Mouse (Mus musculus) neural tube, embryonic 10.5 days (tissue): ENCODE measurements at regions not wholly inside any gene's neighbourhood (a gene's known extent, or its start where the extent isn't known, plus 50 kb on each side); places are given as distances from the start of the nearest gene placed in this dataset.

ENCODE experiments used
- DNase-seq: peaks from one replicate; pipeline ENCODE4 v3.0.0-alpha.2; 2017; ENCODE audit warnings: low spot score; ENCODE audit errors: extremely low spot score

DNA sequence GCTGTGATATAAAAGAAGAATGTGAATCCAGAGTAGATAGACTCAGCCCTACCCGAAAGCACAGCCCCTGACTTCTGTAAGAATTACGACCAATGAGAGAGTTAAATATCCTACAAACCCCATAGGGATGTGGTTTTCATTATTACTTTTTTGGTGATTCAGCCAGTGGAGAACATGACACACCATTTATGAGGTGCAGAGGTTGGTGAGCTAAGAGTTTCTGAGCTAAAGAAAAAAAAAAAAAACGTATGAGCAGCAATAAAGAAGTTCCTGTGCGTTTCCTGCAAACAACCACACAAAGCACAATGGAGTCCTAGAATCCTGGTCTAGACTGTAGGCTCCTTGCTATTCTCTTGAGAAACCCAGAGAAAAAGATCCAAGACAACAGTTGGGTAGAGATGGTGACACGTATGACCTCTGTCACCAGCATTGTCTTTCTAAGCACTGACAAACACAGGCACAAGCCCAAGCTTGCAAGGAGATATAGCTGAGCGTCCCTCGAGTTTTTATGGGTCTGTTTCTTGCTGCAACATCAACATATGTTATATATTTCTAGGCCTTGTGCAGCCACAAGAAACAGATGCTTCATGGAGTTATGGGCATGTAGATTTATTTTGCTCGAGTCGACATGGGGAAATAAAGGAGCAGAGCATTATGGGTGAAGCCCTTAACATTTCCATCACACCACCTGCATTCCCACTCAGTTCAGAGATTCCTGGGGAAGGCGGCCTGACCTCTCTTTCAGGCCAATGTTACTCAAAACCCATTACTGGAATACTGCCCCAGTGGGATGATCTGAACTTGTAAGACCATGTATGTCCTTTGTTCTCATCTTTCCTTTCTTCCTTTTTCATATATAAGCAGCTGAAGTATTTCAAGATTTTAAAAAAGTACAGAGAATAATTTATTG lies 263.1 kb upstream of the Lyplal1 start:
- peak; percentile 10 for DNase-seq

DNA sequence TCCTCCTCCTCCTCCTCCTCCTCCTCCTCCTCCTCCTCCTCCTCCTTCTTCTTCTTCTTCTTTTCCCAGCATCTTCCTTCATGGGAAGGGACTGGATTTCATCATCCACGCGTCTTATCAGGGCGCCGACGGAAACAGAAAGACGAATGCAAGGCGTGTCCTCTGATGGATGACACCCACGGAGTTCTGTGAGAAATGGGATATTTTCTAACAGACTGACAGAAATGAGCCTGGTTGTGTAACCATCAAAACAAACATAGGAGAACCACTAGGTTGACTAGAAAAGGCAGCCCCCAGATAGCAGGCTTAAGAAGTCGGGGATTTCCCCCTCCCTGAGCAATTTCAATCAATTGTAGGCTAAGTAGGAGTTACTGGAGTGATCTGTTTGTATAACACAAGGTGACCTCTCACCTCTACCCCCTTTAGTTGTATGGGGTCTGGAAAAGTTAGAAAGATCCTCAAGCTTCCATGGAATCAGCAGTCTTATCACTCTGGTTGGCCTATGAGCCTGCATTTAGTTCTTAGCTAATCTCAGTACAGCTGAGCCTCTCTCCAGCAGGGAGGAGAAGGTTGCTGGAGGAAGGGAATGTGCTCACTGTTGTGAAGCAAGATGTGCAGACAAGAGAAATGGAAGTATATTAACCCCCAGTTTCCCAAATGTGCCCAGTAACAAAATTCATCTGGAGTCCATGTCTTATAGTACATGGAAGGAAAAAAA lies 260.0 kb upstream of the Lyplal1 start:
- DNase-seq: peak; percentile 11

DNA sequence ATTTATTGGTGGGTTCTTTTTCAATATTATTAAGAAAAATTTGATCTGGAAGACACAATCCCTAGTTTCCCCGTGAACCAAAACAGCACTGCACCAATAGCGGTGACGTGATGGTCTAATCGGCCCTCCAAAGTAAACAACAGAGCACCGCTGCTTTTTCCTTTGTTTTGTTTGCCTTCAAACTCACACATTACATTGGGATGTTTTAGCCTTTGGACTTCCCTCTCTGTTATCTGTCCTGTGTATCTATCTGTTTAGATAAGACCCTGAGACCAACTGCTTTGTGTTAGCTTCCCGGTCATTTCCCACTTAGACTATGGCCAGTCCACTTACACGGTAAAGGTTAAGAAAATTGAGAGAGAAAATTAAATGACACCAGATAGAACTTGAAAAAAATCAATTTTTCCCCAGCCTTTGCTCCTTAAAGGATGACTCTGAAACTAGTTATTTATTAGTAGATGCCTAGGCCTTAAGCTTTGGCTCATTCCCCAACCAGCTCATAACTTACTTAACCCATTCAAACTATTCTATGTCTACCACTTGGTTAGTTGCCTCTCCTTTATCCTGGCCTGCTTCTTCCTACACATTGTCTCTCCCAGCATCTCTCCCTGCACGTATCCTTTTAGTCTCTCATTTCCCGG lies 257.0 kb upstream of the Lyplal1 start:
- DNase-seq: peak; percentile 4

DNA sequence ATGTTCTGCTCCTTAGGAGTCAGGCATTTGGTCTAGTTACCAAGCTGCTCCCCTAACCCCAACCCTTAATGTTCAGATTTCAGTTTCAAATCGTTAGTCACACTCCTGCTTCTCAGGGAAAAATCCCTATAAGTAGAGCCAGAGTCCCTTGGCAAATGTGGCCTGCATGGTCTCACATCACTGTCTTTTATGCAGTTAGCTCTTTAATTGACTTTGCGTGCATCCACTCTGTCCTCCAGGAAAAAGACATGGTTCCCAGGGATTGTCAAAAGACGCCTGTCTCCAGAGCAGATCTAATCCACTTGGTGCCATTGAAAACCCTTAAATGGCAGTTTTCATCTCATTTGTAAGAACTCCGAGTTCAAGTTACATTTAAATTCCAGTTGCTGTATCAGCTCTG lies 256.3 kb upstream of the Lyplal1 start:
- DNase-seq: peak; percentile 7

DNA sequence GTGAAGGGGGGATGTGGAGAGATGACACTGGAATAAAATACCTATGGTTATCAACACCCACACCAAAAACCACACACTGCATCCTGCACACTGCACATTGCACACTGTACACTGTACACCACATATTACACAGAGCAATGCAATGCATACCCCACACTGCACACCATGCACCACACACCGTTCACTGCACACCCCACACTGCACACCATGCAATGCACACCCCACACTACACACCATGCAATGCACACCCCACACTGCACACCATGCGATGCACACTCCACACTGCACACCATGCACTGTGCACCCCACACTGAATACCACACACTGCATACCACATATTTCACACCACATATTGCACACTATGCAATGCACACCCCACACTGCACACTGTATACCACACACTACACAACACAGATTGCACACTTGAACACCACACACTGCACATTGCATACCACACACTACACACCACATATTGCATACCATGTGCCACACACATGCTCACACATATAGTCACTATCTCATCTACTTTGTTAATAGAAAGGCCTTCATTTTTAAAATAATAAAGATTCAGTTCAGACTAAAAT lies 255.8 kb upstream of the Lyplal1 start:
- DNase-seq: no peak

DNA sequence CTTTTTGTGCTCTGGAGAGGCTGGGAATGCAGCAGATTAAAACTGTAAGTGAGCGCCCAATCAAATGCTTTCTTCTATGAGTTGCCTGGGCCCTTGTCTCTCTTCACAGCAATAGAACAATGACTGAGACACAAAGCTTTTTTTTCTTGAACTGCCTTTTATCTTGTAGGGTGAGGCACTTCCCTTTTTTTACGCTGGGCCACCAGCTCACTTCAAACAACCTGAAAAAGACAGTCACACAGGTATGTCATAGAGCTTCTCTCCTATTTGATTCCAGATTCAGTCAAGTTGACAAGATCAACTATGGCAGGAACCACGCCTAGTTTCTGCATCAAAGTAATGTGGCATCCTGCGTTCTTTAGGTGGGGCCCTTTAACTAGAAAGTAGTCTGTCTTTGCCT lies 246.2 kb upstream of the Lyplal1 start:
- DNase-seq: no peak

DNA sequence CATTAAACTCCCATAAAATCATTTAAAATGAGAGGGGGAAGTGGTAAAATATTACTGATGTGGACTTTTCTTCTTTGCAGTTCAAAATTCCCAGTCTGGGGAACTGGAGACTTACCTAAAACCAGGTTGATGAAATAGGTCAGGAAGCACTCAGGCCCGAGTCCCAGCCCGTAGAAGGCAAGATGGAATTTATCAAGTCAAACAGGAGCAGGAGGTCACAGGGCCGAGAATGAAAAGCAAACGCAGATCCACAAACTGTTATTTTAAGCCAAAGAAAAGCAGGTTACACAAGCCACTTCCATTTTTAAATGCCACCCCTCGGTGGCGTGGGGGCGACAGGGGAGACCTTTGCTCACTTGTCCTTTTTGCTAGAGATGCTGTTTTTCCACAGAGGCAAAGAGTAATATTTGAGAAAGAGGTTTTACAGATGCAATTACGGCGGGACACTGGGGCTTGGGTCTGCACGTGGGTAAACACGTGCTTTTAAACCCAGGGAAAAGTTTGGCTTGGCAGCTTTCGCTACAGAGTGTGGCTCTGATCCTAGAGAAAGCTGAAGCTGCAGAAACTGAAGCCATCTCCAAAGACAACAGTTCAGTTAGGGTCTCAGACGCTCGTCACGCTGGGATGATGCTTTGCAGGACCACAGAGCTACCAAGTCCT lies 241.0 kb upstream of the Lyplal1 start:
- peak; percentile 38 for DNase-seq

DNA sequence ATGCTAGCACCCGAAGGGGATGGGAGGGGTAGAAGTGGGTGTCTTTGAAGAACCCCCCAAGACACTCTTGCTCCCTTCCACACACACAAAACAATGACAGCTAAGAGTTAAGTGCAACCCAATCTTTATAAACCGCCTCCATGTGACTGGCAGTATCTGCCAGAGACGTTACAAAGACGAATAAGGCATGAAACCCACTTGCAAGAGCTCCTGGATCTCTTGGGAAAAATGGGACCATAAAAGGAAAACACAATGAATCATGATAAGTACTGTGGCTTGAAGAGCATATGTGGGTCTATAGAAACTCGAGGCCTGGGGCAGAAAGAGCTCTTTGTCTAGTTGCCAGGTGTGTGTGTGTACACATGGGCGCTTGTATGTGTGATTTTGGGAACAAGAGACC lies 237.6 kb upstream of the Lyplal1 start:
- DNase-seq: no peak

DNA sequence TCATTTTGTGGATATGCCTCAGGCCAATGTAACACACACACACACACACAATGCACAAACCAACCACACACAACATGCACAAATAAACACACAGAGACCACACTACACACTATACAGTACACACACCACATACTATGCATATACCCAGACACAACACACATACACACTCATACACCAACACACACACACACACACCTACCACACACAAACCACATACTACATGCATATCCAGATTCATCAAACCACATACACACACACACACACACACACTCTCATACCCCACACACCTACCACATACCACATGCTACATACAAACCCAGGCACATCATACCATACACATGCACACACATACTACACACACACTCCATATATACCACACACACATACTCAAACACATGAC lies 237.0 kb upstream of the Lyplal1 start:
- DNase-seq: no peak

DNA sequence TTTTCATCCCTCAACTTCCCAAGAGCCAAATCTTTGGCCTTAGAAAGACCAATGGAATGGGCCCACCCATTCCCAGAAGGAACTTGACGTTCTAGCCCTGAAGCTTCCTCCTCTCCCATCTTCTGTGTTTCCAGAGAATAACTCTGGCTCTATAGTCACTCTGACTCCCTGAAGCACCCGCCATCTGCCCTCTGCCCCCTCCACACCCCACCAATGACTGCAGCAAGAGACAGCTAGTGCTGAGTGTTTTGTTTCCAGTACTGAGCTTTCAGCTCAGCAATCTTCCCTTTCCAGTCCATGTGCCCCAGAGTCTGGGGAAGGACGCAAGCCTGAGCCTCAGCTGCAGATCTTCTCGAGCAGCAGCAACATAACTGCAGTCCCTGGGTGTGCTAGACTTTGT lies 233.3 kb upstream of the Lyplal1 start:
- no peak for DNase-seq

DNA sequence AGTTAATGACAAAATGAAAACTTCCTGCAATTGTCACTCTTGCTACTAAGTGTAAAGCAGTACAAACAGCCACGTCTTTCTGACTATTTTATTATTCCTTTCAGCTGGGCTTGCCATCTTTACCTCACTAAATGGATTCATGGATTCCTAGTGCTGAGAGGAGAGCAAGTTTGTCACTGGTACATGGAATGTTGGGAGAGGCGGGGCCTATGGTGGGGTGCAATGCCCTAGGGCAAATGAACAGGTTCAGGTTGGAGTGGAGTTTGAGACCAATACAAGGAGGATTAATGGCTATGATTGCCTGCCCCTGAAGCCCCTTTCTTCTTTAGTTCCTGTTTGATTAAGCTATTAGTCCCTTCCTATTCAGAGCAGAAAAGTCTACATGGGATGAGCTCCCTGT lies 232.9 kb upstream of the Lyplal1 start:
- DNase-seq: no peak

DNA sequence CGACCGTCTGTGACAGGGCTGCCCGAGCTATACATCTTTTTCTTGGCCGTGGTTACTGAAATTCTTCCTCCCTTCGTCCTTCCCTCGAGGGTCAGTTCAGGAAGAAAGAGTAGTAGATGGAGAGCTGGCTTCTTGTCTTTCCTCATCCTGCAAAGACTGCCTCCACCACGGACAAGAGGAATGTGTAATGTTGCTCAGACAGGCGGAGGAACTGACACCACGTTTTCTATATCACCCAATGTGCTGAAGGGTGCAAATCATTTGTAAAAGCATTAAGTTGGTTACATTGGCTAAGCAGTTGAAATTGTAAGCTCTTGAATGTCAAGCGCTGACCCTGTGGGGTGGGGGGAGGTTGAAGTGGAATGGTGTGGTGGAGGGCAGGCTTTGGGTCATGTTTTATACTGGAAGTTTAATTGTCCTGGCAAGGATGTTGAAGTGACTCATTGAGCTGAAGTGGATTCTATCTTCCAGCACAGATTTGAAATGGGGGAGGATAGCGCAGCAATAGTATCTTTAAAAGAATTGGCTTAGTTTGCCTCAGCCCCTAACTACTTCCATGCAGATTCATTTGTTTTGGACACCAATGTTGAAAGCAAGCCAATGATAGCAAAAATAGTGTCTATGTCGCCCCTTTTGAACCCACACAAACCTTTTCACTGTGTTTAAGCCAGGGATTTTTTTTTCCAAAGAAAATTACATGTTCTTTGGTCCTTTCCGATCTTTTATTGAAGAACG lies 230.5 kb upstream of the Lyplal1 start:
- DNase-seq: no peak

DNA sequence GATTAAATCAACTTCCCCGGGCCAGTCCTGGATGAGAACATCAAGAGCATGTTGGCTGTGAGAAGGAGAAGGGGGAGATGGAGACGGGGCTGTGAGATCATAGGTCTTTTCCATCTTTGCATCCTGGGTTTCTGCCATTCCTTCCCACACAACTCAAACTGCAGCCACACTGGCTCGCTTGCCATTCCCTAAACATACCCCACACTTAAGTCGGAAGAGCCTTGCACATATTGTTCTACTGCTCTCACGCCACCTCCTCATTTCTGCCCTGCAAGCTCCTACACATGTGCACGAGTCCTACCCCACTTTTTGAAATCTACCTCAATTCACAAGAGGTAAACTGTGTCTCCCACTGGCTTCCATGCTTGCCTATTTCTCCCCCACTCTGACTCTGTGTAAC lies 228.3 kb upstream of the Lyplal1 start:
- no peak for DNase-seq

DNA sequence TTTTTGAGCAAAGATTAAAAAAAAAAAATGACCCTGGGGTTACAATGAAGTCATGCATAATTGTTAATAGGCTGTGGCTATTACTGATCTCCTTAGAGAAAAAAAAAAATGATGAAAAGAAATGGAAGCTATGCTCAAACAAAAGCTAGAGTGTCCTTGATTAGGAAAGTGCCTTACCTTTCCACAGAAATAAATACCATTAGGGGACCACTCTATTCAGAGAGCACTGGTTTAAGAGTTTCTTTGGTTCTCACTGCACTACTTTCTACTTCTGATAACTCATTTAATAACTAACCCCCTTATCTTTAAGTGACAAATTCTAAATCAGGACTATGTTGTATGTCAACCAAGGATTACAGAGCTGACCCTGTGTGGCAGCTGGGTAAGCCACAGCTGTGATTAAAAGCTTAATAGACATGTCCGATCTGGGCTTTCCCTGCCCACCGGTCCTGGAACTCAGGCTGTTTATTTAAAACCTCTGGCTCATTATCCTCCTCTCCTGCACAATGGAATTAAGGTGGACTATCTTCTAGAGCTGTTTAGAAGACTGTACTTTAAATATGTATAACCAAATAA lies 225.9 kb upstream of the Lyplal1 start:
- no peak for DNase-seq

DNA sequence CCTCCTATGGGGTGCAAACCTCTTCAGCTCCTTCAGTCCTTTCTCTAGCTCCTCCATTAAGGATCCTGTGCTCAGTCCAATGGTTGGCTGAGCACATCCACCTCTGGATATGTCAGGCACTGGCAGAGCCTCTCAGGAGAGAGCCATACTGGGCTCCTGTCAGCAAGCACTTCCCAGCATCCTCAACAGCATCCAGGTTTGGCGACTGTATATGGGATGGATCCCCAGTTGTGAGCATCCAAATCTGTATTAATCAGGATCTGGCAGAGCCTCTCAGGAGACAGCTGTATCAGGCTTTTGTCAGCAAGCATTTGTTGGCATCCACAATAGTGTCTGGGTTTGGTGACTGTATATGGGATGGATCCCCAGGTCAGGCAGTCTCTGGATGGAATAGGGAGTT lies 225.3 kb upstream of the Lyplal1 start:
- DNase-seq: no peak

DNA sequence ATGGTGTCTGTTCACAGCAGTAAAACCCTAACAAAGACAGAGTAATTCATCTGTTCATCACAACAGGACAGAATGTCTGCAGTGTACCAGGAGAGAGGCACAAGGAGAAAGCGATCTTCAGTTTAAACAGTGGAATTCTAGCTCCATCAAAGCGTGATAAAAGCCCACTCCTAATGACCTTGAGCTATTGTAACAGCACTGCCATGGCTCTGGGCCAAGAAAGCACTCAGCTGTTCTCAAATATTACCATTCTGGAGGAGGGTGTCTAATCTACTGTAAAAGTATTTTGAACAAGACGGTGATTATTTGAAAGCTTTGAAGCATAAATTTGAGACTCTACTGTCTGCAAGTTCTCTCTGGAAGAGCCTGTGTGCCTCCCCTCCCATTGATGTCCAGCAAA lies 224.8 kb upstream of the Lyplal1 start:
- no peak for DNase-seq

DNA sequence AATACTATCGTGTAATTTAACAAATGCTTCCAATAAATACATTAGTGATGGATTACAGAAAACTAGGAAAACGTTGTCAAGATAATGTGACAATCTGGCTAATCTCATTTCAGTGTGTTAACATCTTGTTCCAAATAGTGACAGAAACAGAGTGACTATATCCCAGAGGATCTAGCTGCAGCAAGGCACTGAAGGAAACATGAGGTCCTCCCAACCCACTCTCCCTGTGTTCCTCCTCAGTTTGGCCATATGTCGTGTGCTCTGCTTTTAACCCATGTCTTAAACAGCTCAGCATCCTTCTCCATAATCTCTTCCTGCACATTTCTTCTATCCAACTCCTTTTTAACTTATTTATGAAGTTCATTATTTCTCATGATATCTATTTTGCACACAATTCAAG lies 223.6 kb upstream of the Lyplal1 start:
- DNase-seq: no peak

DNA sequence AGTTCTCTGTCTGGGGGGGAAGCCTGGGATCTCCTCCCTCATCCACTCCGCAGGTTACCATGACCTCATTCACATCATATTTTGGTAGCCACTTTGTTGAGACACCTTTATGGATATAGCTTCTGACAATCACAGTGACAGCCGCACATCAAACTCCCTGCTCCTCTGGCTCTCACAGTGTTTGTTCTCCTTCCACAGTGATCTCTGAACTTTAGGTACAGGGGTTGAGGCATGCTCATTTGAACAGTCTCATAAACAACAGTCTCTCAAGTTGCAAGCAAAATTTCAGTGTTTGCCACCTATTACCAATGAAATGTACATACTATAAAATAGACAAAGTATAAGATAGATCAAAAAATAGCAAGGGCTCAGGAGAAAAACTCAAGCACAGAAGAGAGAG lies 200.2 kb upstream of the Lyplal1 start:
- no peak for DNase-seq

DNA sequence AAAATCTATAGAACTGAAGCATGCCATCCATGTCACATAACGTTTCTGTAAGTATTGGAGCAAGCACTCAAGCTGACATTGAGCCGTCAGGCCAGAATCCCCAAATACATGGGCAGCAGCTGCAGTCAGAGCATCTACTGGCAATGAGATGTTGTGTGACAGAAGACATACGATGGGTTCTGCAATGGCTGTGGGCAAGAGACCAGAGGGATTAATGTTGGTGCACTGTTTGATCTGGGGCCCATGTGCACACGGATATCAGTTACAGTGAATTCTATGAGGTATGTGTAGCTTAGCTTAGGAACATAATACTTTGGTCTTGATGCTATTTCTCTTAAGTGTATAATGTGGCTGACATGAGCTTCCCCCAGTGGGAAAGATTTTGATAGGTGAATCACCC lies 197.1 kb upstream of the Lyplal1 start:
- DNase-seq: no peak

DNA sequence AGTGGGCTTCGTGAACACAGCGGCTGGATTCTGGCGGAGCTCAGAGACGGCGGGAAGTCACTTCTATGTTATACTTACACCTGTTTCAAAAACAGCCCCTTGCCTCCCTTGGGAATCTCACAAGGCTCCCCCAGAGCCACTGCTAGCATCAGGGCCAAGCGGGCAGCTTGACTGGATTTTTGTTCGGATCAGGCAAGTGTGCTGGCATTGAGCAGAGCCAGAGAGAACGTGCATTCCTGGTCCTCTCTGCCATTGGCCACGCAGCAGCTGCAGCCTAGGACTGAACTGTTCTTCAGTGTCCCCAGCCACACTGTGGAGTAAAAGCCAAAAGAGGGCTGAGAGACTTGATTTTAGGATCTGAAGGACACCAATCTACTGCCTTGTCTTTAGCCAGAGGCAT lies 195.6 kb upstream of the Lyplal1 start:
- DNase-seq: no peak
